Mouse (Mus musculus): Measurements from ENCODE around the gene Tpr. TPM values are rescaled to one million over a fixed set of nuclear protein-coding genes. Genes with fewer than 3 reads are reported as not detected.

Gene Tpr
- polyA plus RNA-seq, 1 experiment, result 177 TPM

- no peak for TF ChIP-seq GATA1 (IDR thresholded peaks at IDR 0.05; ENCODE audit: low read length)
These were observed 33.0 kb downstream of the Tpr start for GRCm38 (mm10) chr1:150425665-150426064.

- TF ChIP-seq GATA1 (IDR thresholded peaks at IDR 0.05; ENCODE audit: low read length), result no peak
These were observed 33.6 kb downstream of the Tpr start for GRCm38 (mm10) chr1:150426216-150426615.

DNA sequence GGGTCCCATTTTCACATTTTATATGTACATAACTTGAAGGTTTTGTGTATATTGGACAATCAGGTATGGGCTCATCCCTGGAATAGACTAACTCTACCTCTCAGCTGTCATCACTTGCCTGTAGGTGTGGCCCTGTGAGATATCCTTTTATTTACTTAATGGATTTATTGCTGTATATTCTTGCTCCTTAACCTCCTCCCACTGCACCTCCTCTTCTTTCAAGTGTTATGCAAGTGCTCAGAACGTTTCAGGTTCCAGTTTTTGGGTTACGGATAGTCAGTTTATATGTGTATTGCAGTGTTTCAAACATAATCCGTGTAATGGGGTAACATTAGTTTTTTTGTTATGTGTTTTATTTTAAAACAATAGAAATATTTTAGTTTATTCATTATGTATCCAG, 46.0 kb downstream of the Tpr start:
- no peak for TF ChIP-seq GATA1 (IDR thresholded peaks at IDR 0.05; ENCODE audit: low read length)

DNA sequence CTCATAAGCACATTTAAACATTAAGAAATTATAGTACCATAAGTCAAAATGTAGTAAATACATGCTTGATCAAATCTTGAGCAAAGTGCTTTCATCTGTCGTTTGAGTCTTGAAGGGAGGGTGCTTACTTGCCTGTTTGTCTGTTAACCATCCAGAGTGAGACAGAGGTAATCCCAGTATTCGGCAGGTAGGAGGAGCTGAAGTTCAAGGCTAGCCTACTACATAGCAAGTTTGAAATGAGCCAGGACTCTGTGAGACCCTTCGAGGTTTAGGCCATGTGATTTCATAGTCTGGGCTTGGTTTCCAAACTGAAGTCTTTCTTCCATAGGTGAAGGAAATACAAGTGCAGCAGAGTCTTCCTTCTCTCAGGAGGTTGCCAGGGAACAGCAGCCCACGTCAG, 49.1 kb downstream of the Tpr start:
- no peak for TF ChIP-seq GATA1 (IDR thresholded peaks at IDR 0.05; ENCODE audit: low read length)

- TF ChIP-seq GATA1 (IDR thresholded peaks at IDR 0.05; ENCODE audit: low read length), result no peak
These were observed 66.3 kb downstream of the Tpr start for GRCm38 (mm10) chr1:150458977-150459376.

DNA sequence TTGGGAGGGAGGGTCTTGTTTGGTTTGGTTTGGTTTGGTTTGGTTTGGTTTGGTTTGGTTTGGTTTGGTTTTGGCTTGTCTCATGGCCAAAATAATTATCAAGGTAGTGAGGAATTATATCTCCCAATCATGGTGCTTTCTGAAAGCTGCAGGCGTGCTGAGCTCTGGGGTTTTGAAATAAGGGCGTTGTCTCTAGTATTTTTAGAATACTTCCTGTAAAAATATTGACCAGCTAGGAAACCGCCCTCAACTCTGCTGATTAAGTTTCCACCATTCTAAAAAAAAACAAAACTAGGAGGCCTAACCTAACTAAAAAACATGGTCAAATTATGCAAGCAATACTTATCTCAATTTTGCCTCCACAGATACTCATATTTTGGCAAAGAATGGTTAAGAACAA, 67.0 kb downstream of the Tpr start:
- TF ChIP-seq GATA1 (IDR thresholded peaks at IDR 0.05; ENCODE audit: low read length), result no peak

GRCm38 (mm10) chr1:150460595-150460994, 68.0 kb downstream of the Tpr start:
- TF ChIP-seq GATA1 (IDR thresholded peaks at IDR 0.05; ENCODE audit: low read length), result no peak

DNA sequence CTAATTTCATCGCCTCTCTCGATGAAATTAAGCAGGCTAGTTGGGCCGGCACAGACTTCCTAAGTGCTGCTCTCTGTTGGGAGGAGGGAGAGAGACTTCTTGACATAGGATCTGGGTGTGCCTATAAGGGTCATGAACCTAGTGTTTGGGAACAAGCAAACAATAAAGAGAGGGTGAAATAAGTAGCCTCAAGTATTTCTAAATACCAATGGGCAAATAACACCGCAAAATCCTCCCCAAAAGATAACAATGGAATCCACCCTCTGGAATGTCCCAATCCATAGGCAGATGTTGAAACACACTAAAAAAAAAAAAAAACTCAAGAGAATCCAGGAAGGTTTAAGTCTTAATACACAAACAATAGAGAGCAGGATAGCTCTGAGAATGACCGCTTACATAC, 70.4 kb downstream of the Tpr start:
- no peak for TF ChIP-seq GATA1 (IDR thresholded peaks at IDR 0.05; ENCODE audit: low read length)

DNA sequence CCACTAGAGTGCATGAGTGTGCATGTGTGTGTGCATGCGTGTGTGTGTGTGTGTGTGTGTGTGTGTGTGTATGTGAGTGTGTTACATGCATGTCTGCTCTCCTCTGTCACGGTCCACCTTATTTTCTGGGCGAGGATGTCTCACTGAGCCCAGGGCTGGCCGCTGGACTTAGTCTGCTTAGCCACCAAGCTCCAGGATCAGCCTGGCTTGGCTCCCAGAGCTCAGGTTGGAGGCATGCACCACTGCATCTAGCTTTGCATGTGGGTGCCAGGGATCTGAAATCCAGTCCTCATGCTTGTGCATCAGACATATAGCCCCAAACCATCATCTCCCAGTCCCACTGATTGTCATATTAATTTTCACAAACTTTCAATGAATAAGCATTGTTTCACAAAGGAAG, 71.1 kb downstream of the Tpr start:
- TF ChIP-seq GATA1 (IDR thresholded peaks at IDR 0.05; ENCODE audit: low read length), result no peak

GRCm38 (mm10) chr1:150465364-150465763, 72.7 kb downstream of the Tpr start:
- no peak for TF ChIP-seq GATA1 (IDR thresholded peaks at IDR 0.05; ENCODE audit: low read length)

GRCm38 (mm10) chr1:150466132-150466531, 73.5 kb downstream of the Tpr start, which contains the start of gene Prg4:
TSS of gene Prg4 (minus strand) at chr1:150466165.
- TF ChIP-seq GATA1 (IDR thresholded peaks at IDR 0.05; ENCODE audit: low read length), result no peak

DNA sequence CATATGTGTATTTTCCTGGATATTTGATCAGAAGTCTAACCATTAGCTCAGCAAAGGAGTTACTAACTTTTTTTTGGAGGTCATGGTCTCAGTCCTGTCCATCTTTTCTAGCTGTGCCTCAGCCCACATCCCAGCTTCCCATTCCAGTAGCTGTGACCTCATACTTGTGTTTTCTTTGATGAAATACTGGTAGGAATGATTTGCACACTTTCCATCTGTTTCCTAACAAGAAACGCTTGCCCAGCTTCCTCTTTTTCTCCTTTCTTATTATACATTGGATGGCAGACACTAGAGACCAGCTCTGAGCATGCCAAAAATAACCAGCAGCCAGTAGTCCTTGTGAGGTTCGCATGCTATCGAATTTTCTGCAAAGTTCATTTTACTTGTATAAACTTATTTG, 77.4 kb downstream of the Tpr start:
- no peak for TF ChIP-seq GATA1 (IDR thresholded peaks at IDR 0.05; ENCODE audit: low read length)

DNA sequence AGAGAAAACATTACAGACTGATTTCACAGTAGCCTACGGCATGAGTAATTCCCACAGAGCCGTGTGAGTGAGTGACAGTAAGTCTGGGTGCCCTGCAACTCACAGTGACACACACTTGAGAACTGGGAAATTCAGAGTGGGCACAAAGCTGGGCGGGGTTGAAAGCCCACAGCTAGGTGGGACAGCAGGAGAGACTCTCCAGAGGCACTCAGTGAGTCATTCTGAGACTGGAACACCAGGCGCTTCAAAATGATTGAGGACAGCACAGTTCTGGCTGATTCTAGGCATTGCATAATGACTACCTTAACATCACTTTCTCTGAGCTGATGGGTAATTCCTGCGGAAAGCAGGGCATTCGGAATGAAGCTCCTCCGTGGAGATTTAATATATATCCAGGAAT, 79.9 kb downstream of the Tpr start:
- TF ChIP-seq GATA1 (IDR thresholded peaks at IDR 0.05; ENCODE audit: low read length), result no peak

DNA sequence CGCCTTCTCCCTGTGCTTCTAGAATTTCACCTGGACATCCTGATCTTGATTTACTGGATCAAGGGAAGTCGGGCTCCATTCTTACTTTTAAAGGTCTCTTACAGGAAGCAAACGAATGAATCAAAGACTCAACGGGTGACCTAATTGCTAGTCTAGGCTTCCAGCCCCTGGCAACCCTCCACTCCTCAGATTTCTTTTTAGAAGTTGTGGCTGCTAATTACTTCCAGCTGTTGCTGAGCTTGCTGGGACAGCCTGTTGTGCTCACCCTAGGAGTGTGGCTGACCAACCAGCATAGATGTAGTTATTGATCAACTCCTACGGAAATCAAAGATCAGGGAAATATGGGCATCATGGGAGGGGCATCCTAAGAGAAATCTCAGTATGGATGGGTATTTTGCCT, 88.0 kb downstream of the Tpr start:
- TF ChIP-seq GATA1 (IDR thresholded peaks at IDR 0.05; ENCODE audit: low read length), result no peak

- no peak for TF ChIP-seq GATA1 (IDR thresholded peaks at IDR 0.05; ENCODE audit: low read length)
These were observed 96.5 kb downstream of the Tpr start for GRCm38 (mm10) chr1:150489148-150489547.

- no peak for TF ChIP-seq GATA1 (IDR thresholded peaks at IDR 0.05; ENCODE audit: low read length)
These were observed 104.1 kb downstream of the Tpr start for GRCm38 (mm10) chr1:150496626-150497302.

- no peak for TF ChIP-seq GATA1 (IDR thresholded peaks at IDR 0.05; ENCODE audit: low read length)
These were observed 105.1 kb downstream of the Tpr start for GRCm38 (mm10) chr1:150497690-150498089.

DNA sequence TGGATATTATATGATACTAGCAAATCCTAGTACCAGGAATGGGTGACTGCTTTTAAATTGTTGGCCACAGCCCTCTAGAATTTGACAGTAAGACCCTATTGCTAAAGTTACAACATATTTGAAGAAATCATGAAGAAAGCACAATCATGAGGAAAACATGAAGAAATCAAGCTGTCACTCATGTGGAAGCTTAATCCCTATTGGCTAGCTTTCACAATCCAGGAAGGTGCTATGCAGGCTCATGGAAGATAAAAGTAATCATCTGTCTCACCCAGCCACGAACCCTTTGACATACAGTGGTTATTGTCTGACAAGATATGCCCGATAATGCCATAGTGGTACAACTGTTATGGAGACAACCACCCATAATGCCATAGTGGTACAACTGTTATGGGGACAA, 105.5 kb downstream of the Tpr start:
- no peak for TF ChIP-seq GATA1 (IDR thresholded peaks at IDR 0.05; ENCODE audit: low read length)

Other genes starting within 250 kb of the Tpr start
- gene Pdc, start 73.4 kb upstream of the Tpr start, polyA plus RNA-seq (2012), result not detected in 2 replicates
- gene Odr4, start 242 bp downstream of the Tpr start, polyA plus RNA-seq (2012), result 8.2 and 11.6 TPM in 2 replicates
- 0.02 and 0.03 TPM in 2 replicates for gene Prg4, start 73.3 kb downstream of the Tpr start, polyA plus RNA-seq (2012)

Data from G1E-ER4 (cell line).